Mouse (Mus musculus) kidney, adult 18-20 months (tissue): ENCODE data around the gene Nrarp.

Source experiments
- DNase-seq: peaks from one replicate; pipeline ENCODE4 v3.0.0; 2021

Gene Nrarp

DNA sequence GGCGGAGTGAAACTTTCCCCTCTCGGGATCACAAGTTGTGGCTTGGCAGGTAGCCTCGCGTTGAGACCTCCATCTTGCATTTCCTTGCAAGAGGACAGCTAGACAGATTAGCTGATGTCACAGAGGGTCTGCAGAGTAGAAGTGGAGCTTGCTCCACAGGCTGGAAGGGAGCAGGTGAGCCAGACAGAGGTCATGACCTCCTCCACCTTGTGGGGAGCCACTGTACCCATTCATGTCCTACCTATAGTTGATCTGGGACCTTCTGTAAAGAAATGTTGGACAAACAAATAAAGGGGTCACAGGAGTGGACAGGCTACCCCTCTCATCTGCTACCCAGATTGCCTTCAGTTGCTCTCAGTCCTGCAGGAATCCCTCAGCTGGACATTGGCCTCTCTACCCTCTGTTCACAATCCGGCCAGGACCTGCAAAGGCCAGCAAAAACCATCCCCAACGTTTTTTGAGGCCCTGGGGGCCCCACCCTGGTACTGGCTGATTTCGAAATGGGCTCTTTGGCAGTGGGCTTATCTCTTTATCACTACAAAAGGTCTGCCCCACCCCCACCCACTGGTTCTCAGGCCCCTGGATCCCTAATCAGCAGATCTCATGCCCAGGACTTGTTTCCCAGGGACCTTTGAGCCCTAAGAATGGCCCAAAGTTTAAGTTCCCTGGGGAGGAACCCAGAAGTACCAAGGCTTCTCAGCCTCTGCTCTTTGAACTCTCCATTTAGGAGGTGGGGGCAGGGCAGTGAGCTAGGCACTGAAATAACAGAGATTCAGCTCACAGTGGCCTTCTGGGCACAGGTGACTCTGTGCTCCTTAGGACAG, 5.5 kb upstream of the Nrarp start:
- DNase-seq = peak; percentile 74

DNA sequence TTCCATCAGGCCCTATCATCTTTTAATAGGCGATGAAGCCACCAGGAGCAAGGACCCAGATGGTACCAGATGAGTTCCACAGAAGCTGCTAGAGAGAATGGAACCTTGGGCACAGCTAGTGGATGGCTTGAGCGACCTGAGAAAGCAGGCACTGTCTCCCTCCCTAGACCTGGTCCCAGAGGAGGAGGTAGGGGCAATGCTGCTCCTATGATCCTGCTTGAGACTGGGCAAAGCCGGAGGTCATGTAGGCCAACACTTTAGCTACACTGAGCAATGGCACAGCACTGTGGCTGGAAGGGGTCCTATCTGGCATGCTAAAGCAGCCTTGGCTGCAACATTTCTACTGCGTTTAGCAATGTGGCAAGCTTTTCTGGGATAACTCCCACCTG, 4.9 kb upstream of the Nrarp start:
- no peak for DNase-seq

DNA sequence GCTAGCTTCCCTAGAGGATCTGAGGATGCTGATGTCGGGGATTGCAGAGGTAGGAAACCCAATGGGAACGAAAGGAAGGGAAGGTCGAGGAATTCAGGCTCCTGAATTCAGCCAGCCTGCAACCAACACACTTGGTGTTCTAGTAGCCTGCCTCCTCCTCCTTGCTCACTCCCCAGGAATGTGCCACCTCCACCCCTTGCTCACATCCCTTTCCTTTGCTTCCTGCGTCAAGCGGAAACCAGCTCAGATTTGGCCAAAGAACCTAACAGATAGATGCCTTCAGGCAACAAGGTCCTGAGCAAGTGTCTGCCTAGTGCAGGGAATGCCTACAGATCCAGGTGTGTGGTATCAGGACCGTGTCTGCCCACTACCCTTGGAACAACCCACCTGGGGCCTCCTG, 4.0 kb upstream of the Nrarp start:
- DNase-seq = no peak

DNA sequence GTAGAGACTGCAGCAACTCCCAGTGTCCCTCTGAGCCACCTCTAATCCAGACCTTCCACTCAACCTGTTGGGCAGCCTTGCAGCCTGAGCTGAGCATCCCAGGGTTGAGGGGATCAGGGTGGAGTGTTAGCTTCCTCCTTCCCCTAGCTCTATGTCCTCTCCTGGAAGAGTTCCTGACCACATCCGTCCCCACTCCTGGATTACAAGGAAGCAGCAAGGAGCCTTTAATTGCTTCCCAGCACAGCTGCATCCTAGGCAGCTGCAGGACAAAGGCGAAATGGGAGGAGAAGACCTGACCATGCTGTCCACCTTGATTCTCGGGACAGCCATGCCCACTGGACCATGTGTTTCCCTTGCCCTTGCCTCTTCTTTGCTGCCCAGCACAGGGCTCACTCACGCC, 3.5 kb upstream of the Nrarp start:
- no peak for DNase-seq

DNA sequence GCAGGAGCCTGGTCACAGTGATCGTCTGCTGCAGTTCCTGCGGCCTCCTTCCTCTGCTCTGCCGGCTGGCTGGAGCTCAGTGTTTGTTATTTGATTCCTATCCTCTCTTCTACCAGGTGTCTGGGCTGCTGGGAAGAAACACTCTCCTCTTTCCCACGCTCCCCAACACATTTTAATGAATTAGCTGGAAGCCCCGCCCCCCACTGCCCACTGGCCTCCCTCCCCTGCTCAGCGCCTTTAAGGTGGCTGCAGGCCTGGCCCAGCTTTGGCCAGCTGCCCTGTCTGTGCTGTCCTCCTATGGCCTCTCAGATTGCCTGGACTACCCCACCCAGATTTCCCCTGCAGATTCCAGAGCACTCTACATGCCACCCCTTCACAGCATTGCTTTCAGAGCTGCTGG, 2.9 kb upstream of the Nrarp start:
- DNase-seq = peak; percentile 64

DNA sequence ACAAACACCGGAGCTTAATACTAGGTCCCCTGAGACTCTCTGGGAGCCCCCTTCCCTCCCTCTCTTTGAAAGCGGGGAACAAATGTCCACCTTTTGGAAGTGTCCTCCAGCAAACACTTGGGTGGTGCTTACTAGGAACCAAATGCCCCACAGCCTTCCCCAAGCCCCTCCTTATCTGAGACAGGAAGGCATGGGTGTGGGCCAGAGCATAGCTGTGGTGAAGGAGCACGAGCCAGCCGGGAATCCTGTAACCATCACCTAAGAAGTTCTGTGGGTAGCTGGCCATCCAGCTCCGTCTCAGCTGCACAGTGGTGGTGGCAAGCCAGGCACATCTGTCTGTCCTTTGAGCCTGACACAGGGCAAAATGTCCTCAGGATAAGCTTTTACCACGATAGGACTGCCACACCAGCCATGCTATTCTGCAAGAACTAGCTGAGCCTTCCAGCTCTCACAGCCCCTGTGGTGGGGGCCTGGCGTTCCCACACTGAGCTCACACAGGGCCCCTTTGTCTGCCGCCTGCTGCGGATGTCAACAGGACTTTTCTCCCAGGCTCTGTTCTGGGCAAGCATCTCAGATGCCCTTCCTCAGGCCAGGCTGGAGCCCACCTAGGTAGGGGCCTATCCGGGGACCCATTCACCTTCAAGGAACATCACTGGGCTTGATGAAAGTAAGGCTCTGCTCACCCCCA, 2.1 kb upstream of the Nrarp start:
- DNase-seq = no peak

DNA sequence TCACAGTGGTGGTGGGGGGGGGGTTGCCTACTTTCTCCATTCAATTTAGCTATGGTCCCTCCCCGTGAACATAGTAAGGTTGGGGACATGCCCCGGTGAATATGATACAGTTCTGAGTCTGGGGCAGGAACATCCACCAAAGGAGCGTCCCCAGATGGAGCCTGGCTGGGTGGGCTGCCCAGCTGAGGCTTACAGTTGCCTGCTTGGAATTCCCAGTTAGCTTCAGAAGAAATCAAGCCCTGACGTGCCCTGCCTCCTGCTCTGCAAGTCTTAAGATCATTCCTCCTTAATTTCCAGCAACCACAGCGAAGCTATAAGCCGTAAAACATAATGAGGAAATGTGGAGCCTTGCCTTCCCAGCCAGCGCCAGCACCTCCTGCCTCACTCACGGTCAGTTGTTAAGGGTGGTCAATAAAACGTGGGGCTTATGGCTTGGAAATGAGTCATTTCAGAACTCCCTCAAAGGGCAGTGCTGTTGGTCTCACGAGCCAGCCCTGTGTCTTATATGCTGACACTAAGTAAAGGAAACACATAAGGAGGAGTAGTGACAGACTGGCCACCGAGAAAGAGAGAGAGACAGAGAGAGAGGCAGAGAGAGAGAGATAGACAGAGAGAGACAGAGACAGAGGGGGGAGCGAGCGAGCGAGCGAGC, 866 bp upstream of the Nrarp start:
- no peak for DNase-seq

DNA sequence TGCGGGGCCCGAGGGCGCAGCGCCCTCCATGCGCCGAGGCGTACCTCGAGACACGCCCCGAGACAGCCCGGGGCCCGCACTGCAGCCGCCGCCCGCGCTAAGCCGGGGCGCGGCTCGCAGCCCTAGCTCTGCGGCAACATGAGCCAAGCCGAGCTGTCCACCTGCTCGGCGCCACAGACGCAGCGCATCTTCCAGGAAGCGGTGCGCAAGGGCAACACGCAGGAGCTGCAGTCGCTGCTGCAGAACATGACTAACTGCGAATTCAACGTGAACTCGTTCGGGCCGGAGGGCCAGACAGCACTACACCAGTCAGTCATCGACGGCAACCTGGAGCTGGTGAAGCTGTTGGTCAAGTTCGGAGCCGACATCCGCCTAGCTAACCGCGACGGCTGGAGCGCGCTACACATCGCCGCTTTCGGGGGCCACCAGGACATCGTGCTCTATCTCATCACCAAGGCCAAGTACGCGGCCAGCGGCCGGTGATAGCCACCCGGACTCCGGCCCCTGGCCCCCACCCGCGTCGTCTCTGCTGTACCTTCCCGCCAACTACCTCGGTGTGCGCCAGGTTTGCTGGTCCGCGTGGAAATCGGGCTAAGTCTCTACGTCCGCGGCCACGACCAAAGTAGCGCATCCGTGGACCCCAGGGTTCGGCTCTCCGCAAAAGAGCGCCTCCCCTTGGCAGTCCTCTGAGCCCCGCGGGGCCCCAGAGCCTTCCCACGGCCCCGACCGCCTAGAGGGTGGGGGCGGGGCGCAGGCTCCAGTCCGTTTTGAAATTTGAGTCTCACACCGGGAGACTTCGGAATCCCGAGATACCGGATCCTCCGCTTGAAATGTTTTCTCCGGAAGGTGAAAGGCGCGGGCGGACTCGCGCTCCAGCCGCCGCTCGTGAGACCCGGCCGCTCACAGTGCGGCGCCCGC, 674 bp downstream of the Nrarp start:
- DNase-seq = peak; percentile 59

DNA sequence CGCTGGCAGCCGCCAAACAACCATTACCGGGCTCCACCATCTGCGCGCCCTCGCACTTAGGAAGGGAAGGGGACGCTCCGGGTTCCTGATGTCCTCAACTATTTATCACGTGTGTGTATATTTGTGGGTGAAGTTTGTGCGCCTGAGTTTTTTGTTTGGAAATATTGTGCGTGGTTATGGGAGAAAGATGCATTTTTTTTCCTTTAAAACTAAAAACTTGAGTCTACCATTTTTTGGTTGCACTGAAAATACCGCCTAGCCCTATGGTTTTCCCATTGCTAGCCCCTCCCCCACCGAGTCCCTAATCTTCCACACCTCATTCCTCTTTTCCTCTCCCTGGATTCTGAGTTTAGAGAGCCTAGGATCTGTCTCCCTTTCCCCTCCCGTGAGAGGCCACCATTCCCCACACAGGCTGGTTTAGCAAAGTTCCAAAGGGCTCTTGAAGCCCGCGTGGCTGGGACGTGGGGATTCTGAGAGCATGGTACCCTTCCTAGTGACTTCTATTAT, 1.4 kb downstream of the Nrarp start:
- DNase-seq = no peak

DNA sequence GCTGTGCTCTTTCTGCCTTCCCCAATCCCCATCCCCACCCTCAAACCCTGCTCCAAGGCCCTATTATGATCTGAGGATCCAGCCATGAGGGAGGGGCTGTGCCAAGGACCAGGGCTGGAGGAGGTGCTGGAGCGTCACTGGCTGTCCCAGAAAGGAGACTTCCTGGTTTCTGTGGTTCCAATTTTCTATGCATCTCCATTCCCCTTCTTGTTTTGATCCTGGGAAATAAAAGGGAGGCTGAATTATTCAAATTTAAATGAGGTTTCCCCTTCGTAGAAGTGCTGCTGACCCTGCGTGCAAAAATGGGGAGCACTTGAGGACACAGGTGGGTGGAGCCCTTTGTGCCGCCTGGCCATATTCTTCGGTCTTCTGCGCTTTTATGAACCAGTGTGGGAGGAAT, 2.1 kb downstream of the Nrarp start:
- DNase-seq = no peak

DNA sequence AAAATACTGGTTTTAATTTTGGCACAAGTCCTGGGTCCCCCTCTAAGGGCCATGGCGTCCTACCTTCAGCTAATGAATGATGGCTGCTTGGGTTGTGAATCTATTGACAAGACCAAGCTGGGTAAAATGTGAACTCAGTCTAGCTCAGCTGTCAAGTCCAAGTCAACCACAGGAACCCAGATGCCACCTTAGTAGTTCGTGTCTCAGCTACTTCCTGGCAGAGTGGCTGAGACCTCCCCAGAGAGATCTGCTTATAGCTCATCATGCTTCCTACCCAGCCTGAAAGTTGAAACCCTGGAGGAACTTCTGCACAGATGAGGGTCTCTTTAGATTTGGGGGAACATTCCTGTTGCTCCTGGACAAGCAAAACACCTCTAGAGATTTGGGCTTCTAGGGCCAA, 2.8 kb downstream of the Nrarp start:
- DNase-seq = no peak

DNA sequence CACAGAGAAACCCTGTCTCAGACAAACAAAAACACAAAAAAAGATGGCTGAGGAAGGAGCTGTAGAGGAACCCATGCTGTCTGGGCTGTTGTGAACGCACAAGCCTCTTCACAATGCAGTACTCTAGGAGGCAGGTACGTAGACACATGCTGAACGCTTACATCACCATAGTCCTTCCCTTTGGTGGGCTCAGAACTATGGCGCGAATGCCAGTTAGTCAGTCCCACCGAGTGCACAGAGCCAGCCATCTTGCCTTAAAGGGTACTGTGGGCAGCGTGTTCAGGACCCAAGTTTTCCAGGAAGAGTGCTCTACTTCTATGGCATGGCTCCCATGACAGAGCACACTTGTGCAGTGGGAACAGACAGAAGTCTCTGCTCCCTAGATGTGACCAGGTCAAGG, 3.9 kb downstream of the Nrarp start:
- DNase-seq = no peak

DNA sequence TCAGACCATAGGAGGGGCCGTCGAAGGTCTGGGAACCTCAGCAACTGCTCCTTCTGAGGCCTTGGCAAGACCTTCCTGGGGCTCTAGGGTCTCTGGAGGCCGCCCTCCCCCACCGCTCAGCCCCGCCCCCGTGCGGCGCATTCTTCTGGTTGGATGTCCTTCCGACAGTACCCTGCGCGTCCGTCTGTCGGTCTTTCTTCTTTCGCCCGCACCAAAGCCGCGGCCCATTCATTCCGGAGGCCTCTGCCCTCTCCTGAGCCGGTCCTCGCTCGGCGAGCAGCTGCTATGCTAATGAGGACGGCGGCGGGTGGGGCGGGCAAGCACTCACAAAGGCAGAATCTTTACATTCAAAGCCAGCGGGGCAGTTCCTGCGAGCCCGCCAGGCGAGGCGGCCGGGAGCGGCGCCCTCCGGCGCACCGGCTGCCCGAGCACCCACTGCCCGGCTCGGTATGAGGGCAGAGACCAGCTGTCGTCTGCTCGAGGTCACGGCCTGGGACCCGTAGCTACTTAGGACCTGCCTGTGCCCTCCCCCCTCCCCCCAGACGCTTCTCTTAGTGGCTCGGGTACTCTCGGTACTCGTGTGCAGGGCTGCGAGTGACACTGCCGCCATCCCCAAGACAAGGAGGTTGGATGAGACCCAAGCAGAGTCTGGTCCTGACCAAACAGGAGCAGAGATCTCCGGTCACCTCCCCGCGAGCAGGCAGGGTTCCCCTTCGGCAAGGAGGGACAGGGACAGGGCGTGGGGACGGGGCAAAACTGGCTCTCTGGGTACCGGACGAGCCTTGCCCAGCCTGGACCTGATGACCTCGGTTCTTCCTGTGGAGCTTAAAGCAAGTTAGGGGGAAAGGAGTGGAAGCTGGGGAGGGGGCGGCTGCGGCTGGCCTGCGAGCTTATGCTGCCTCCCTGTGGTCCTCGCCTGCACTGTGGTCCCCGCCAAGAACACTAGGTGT, 5.3 kb downstream of the Nrarp start:
- DNase-seq = peak; percentile 70

DNA sequence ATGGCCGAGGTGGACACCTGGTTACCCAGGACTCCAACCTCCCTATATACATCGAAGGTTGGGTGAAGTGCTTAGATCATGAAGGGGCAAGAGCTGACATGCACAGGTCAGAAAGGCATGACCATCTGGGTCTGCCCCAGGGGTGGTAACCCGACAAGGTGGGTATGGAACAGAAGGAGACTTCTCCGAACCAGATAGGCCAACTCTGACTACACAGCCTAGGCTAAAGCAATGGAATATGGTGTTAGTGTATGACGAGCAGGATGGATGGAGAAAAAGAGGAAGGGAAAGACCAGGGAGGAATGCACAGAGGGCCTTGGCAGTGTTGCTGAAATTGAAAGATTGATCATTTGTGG, 6.0 kb downstream of the Nrarp start:
- no peak for DNase-seq

DNA sequence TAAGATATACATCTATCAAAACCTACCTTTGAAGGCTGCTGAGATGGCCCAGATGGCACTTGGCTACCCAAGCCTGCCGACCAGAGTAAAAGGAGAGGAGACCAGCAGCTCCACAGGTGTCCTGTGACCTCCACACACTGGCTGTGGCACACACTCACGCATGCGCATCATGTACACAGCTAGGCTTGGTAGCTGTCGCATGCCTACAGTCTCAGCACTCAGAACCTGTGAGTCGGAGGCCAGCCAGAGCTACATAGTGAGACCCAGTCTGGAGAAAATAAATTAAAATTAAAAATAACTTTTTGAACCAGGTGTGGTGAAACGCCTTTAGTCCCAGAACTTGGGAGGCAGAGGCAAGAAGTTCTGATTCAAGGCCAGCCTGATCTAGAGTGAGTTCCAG, 7.3 kb downstream of the Nrarp start:
- no peak for DNase-seq

DNA sequence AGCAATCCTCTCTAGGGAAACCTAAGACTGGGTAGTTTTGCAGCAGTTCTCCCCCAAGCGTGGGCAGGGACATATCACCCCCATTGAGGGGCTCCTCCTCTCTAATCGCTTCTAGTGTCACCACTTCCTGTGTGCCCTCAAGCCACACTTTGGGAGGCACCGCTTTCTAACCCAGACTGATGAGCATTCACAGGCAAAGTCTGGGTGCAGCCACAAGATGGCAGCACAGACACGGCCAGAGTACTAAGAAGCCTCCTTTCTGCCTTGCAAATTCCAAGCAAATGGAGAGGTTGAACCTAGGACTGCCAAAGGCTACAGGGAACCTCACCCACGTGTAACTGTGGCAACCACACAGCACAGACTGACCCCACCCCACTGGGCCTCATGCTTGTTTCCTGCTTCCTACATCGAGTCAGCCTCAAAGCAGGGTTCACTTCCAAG, 12.8 kb downstream of the Nrarp start:
- peak; percentile 88 for DNase-seq

DNA sequence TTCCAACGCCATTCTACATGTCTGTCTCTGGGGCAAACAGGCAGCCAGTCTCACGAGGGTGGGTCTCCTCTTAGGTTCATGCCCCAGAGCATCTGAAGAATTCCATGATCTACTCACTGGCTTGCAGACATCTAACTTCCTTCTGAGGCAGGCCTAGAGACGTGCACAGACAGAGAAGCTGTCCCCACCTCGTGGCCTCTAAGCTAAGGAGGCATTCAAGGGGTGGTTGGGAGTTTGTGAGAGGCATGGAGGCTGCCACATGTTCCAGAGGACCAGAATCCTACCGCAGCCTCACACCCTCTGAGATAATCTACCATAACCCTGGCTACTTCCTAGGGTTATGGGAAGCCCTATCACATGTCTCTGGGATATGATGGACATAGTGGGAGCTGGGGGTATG, 13.4 kb downstream of the Nrarp start:
- DNase-seq = no peak

DNA sequence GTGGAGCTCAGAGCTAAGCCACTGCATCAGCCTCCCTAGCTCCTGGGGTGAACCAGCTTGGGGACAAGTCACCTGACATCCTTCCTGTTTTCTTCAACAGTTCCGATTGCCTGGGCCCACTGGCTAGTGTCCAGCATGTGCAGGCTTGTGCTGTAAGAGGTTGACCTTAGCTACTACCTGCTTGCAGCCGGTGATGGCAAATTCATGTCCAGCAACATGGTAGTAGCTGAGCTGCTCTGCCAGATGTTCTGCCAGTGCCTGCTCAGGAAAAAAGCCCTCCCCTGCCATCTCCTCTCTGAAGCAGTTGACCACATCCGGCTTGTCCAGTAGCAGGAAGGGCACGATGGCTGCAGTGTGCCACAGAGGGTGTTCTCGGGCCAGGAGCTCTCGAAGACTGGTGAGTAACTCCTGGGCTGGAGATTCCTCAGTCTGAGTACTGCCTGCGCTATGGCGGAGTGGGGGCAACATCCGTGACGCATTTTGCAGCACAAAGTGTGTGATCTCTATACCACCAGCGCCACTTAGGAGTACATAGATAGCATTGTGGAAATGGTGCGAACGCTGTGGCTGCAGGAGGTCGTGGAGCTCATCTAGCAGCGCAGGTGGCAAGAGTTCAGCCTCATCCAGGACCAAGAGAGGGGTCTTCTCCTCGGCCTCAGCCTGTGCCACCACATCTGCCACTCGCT, 14.1 kb downstream of the Nrarp start:
- no peak for DNase-seq

DNA sequence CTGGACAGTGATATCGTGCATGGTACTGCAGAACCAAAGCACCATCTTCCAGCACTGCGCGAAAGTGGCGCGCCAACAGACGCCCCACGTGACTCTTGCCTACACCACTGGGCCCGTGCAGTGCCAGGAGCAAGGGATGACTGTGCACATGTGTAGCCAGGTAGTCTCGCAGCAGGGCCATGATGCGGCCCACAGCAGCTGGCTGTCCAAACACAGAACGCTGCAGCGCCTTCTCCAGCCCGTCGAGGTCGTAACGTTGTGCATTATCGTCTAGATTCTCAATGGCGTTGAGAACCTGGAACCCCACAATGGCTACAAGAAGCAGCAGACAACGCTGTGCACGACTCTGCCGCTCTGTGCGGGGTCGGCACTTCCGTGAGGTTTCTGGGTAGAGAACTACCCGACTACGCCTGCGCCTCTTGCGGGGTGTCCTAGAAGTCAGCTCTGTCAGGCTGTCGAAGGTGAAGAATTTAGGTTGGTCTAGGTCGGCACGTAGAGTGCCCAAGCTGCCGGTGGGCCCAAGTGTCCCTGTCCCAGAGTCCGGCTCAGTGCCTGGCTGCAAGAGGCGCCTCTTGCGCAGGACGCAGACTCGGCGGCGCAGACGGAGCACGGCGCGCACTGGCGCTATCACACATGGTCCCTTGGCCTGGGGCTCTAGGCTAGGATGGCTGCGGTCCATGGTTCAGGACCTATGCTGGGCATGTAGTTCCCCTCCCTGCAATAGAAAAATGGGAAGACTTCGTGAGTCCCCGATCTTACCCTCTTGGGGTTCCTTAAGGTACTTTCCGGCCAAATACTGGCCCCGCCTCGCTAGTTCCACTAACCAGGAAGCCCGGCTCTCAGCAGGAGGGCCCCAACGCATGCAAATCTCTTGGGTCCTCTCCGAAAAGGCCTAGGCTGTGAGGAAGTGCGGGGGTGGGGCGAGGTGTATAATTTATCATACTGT, 14.9 kb downstream of the Nrarp start:
- DNase-seq = peak; percentile 79
